Mouse (Mus musculus) brain, embryonic 14.5 days (tissue): Measurements from ENCODE around the gene Mup14. TPM values are rescaled to one million over a fixed set of nuclear protein-coding genes. Genes with fewer than 3 reads are reported as not detected.
"Not testable (repeated sequence)": the region's sequence is repeated elsewhere in the genome, so short reads cannot be mapped to it uniquely, and the experiment has no call there.

Experiments used
- DNase-seq: peaks from one replicate; pipeline ENCODE4 v3.0.0-alpha.2; 2011; ENCODE audit warnings: low read depth
- polyA plus RNA-seq: library from polyadenylated mRNA; depleted of rRNA; stranded (reverse); fragments of >200 nt; gene quantifications from 2 replicates; pipeline ENCODE4 v1.2.3, GENCODE M21; 2012; rRNA removed

The Mup14 gene
- not detected in 2 replicates for polyA plus RNA-seq

- DNase-seq: not testable (repeated sequence)
These were observed at the start of gene Mup14 for GRCm38 (mm10) chr4:61303900-61304299. Gene Mup14, minus strand, starts transcription at chr4:61304000.

GRCm38 (mm10) chr4:61338108-61338507 is 34.3 kb upstream of the Mup14 start:
- DNase-seq: not testable (repeated sequence)

Other genes with a start within 250 kb of the Mup14 start
- gene Mup13, start 75.7 kb downstream of the Mup14 start, polyA plus RNA-seq: not detected in 2 replicates
- not detected in 2 replicates for gene Mup15, start 135.7 kb upstream of the Mup14 start, polyA plus RNA-seq
- not detected in 2 replicates for gene Mup16, start 215.5 kb upstream of the Mup14 start, polyA plus RNA-seq